Mouse (Mus musculus) megakaryocyte, adult 5-6 weeks (primary cell): ENCODE results near the gene Slc4a11. TPM values are rescaled to one million over a fixed set of nuclear protein-coding genes. Genes with fewer than 3 reads are reported as not detected.

Experiments
- ATAC-seq: 2 replicates; pipeline ENCODE4 v1.8.0; 2016; ENCODE audit warnings: mild to moderate bottlenecking, inconsistent platforms; ENCODE audit not compliant: poor library complexity, severe bottlenecking
- total RNA-seq, 2 experiments: library from RNA; stranded (forward) in 1 of 2; stranded (reverse) in 1 of 2; fragments of 153-499, 151-499 nt in 1 of 2; fragments of 221-1000, 200-1000 nt in 1 of 2; gene quantifications; 2 replicates each; pipeline versions ENCODE4 v1.2.3 to v1.2.4; 2015 to 2017

Slc4a11 gene
- total RNA-seq, 2 experiments from 2014 or later = not detected

GRCm38 (mm10) chr2:130634739-130635411 is 62.4 kb downstream of the Slc4a11 start:
- ATAC-seq = peak; percentile 29; the same call in 1 of the 2 replicates

Other genes starting within 250 kb of the Slc4a11 start
- 59.3 and 60.3 TPM in 2 replicates for gene Ptpra, start 247.2 kb downstream of the Slc4a11 start, total RNA-seq (2015)
- 163 and 173 TPM in 2 replicates for gene Ptpra, start 247.2 kb downstream of the Slc4a11 start, total RNA-seq (2017)
- 39.5 and 42.2 TPM in 2 replicates for gene Mrps26, start 133.8 kb downstream of the Slc4a11 start, total RNA-seq (2015)
- 34.3 and 35.4 TPM in 2 replicates for gene Mrps26, start 133.8 kb downstream of the Slc4a11 start, total RNA-seq (2017)
- gene Oxt, start 121.3 kb downstream of the Slc4a11 start, total RNA-seq (2015) = not detected in 2 replicates
- not detected in 2 replicates for gene Oxt, start 121.3 kb downstream of the Slc4a11 start, total RNA-seq (2017)
- not detected in 2 replicates for gene Avp, start 115.0 kb downstream of the Slc4a11 start, total RNA-seq (2015)
- not detected in 2 replicates for gene Avp, start 115.0 kb downstream of the Slc4a11 start, total RNA-seq (2017)
- 11.0 and 12.4 TPM in 2 replicates for gene Fastkd5, start 67.5 kb downstream of the Slc4a11 start, total RNA-seq (2015)
- gene Fastkd5, start 67.5 kb downstream of the Slc4a11 start, total RNA-seq (2017) = 11.9 and 12.4 TPM in 2 replicates
- gene Ubox5, start 67.5 kb downstream of the Slc4a11 start, total RNA-seq (2015) = 3.7 and 4.1 TPM in 2 replicates
- 4.4 and 10.2 TPM in 2 replicates for gene Ubox5, start 67.5 kb downstream of the Slc4a11 start, total RNA-seq (2017)
- 0.25 and 0.65 TPM in 2 replicates for gene Lzts3, start 54.7 kb downstream of the Slc4a11 start, total RNA-seq (2015)
- 0.24 and 0.37 TPM in 2 replicates for gene Lzts3, start 54.7 kb downstream of the Slc4a11 start, total RNA-seq (2017)
- 41.6 and 45.2 TPM in 2 replicates for gene Ddrgk1, start 32.9 kb downstream of the Slc4a11 start, total RNA-seq (2015)
- gene Ddrgk1, start 32.9 kb downstream of the Slc4a11 start, total RNA-seq (2017) = 51.3 and 64.6 TPM in 2 replicates
- 30.3 and 31.9 TPM in 2 replicates for gene Itpa, start 29.9 kb downstream of the Slc4a11 start, total RNA-seq (2015)
- 48.5 and 50.7 TPM in 2 replicates for gene Itpa, start 29.9 kb downstream of the Slc4a11 start, total RNA-seq (2017)
- gene 4930402H24Rik, start 208.9 kb upstream of the Slc4a11 start, total RNA-seq (2015) = 11.3 and 14.6 TPM in 2 replicates
- gene 4930402H24Rik, start 208.9 kb upstream of the Slc4a11 start, total RNA-seq (2017) = 8.7 and 15.4 TPM in 2 replicates
- 24.8 and 30.7 TPM in 2 replicates for gene Atrn, start 209.0 kb upstream of the Slc4a11 start, total RNA-seq (2015)
- gene Atrn, start 209.0 kb upstream of the Slc4a11 start, total RNA-seq (2017) = 23.1 and 26.5 TPM in 2 replicates